Mouse (Mus musculus): ENCODE measurements around the gene Ormdl3. TPM values are rescaled to one million over a fixed set of nuclear protein-coding genes. Genes with fewer than 3 reads are reported as not detected.

The Ormdl3 gene
- polyA plus RNA-seq, 1 experiment from 2014 or later, result 38.5 TPM

- no peak for DNase-seq (ENCODE audit: low spot score)
These were observed 2.1 kb upstream of the Ormdl3 start for GRCm38 (mm10) chr11:98589306-98589705.

- no peak for DNase-seq (ENCODE audit: low spot score)
These were observed 1.7 kb upstream of the Ormdl3 start for GRCm38 (mm10) chr11:98588833-98589281.

DNA sequence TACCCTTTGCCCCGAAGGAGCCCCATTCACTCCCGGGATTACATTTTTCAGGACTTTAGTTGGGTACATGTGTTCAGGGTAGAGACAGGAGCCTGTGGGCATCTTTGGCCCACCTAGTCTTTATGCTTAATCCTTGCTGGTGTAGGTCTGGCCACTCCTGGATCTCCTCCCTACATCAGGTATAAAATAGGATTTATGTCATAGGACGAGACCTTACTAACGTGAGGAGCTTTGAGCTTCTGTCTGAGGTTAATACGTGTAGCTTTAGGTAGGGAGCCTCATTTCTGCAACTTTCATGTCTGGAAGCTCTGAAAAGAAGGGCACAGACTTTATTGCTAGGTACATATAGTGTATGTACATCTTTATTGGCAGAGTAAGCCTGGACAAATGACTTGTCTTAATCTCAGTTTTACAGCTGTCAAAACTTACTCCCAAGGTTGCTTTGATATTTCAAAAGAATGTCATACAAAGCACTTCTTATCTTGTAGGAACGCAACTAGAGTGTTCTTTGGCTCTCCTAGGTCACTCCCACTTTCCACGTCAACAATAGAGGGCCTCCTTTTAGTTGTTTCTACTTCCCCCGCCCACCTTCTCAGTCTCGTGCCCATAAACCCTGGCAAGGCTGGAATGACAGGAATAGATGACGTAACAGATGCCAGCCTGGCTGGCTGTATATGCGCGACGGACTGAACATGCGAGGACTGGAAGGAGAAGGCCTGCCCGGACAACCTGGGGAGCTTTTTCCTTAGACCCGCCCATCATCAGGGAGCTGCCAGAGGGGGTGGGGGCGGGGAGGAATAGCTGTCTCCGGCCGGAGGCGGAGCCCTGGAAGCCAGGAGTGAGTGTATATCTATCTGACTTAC, 747 bp upstream of the Ormdl3 start:
- DNase-seq (ENCODE audit: low spot score), result peak; percentile 58

DNA sequence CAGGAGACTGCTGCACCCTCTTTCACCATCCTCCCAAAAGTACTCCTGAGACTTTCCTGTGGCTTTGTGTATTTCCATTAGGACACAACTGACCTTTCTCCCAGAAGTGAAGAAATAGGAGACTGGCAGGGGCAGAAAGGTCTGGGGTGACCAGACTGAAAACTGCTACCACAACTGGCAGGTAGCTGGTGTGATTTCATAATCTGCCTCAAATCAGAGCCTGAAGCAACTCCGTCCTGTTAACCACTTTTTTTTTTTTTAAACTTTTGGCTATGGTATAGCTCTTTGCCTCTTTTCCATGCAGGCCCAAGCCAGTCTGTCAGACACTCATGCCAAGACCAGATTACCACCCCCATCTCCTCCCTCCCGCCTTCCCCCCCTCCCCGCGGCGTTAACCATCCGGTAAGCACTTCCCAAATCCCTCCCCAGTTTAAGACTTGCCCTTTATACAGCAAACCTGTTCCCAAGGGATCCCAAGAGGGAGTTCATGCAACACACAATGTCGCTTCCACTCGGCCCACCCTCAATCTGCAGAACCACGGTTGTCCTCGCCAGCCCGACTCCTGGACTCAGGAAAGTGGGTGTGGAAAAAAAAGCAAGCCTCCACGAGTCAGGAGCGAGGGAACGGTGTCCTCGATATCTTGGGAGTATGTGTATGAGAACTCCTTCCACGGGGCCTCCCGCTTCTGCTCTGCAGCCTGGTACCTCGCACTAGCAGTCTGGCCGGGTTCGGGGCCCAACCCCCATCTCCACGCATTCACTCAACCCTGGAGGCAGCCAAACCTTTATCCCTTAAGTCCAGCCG, 879 bp downstream of the Ormdl3 start:
- no peak for DNase-seq (ENCODE audit: low spot score)

DNA sequence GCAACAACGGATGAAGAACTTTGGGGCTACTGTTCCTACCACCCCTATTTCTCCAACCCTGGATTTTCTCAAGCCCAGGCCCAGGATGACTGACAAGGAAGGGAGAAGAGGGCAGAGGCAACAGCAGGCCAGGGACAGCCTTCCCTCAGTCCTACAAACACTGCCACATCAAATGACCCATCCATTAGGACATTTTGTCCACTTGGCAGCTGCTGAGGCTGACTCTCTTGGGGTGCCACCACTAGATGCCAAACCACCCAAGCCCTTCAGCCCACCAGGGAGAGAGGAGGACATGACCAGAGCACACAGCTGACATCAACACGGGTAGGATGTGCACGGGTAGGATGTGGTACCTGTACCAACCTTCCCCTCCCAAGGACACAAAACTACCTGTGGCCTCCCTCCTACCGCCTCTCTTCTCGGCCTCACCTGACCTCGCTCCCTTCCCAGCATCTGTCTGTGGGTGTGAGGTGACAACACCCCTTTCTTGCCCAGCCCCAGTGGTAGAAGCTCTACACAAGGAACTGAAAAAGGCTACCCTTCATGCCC, 2.5 kb downstream of the Ormdl3 start:
- DNase-seq (ENCODE audit: low spot score), result no peak

DNA sequence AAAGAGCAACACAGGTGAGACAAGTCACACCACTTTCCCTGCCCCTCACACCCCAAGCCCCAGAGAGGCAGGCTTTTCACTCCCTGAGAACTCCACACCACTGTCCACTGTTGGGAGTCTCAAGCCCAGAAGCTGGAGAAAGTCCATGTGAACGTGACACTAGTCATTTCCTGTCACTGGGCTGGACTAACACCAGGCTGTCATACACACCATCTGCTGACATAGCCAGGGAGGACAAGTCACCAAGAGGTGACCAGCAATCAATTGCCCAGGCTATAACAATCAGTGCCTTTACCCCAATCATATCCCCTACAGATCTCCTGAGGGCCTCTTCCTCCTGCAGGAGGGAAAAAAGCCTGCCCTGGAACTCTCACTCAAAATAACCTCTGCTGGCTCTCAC, 3.0 kb downstream of the Ormdl3 start:
- DNase-seq (ENCODE audit: low spot score), result no peak

DNA sequence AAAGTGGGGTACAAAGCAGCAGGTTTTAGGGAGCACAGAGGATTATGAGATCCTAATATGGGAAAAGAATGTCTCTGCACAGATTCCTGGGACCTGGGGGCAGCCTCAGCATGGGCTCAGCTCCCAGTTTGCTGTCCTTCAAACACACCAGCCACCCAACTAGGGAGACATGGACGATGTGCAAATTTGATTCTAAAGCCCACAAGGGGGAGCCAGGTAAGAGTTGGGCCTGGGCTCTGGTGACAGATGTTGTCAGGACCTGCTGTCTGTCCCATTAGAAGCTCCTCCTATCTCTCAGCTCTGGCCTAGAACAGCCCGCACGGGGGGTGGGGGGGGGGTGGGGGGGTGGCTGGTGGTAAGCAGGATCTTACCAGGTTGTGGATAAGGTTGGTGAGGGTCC, 3.6 kb downstream of the Ormdl3 start:
- DNase-seq (ENCODE audit: low spot score), result peak; percentile 41

DNA sequence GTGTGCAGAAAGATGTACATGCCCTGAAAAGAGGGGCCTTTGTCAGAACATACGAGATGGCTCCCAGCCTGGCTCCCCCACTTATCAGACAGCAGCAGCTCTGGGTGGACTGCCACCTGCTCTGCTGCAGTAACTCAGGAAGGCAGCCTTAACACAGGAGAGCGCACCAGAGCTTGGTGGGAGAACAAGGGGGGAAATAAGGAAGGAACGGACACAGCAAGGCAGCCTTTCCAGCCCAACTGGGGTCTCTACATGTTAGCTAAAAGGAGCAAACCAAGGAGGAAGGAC, 4.0 kb downstream of the Ormdl3 start:
- DNase-seq (ENCODE audit: low spot score), result no peak

GRCm38 (mm10) chr11:98582551-98583264, 4.5 kb downstream of the Ormdl3 start:
- DNase-seq (ENCODE audit: low spot score), result no peak

DNA sequence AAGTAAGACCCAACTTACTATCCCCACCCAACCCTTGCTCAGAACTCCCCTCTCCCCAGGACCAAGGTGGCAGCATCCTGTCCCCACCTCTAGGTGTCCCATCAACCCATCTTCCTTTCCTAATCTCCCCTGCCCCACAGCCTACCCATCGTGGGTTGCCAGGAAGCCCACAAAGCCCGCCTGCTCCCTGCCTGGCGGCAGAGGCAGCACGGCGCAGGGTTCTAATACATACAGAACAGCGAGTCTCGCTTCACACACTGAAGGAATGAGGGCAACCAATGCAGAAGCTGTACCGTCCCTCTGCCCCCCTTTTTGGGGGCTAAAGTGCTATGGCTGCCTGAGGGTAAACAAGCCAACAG, 5.2 kb downstream of the Ormdl3 start:
- no peak for DNase-seq (ENCODE audit: low spot score)

DNA sequence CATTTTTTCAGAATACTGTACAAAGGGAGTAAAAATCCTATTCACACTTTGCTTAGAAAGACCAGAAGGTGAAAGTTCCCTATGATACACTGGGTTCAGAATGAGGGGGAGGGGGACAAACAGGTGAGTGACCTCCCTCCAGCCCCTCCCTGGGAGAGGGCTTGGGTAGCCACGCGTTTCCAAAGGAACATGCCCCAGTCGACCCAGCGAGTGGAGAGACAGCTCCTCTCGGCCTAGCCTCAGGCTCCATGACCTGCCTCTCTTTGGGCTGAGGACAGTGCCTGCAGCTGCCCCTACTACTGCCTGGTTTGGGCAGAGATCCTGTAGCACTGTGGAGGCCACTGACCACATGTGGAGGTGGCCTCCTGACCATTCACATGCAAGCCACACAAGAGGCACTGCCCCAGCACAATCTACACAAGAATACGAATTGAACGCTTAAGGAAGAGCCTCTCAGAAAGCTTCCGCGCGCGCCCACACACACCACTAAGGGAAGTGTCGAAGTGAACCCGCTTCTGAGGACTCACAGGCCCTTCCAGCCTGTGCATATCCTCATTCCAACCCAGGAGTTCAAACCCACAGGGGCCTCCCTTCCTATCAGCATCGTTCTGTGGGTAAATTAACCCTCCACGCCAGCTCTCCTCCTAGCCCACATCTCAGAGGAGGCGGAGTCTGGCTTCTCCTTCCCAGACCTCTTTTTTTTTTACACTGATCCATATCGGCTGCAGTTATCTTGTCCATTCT, 5.7 kb downstream of the Ormdl3 start:
- no peak for DNase-seq (ENCODE audit: low spot score)

- DNase-seq (ENCODE audit: low spot score), result no peak
These were observed 6.7 kb downstream of the Ormdl3 start for GRCm38 (mm10) chr11:98580301-98581121.

DNA sequence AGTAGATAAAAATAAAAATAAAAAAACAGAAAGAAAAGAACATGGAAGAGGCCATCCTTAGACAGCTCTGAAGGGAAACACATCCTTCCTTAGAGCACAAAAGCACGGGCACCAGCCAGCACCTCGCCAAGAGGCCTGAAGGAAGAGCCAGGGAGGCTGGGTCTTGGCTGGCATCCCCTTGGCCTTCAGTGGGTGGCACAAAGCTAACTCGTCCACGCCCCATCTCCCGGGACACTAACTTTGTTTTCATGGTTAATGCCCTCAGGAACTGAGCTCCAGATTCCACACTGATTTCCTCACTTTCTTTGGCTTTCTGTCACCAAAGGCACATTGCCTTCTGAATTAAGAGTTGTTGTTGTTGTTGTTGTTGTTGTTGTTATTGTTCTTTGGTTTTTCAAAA, 9.4 kb downstream of the Ormdl3 start:
- no peak for DNase-seq (ENCODE audit: low spot score)

DNA sequence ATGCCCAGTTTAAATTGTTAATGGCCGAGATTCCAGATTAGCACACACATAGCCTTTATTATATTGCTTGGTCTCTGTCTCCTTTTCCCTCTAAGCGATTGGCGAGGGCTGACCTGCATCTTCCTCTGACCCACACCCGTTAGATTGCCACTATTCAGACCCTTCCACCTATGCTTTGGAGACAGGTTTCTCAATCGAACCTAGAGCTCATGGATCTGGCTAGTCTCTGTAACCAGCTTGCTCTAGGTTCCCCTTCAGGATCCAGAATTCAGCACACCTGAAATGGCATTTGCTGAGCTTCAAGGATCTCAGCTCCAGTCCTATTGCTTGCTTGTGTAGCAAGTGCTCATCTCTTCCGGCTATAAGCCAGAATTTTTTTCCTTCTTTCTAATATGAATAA, 17.7 kb downstream of the Ormdl3 start:
- no peak for DNase-seq (ENCODE audit: low spot score)

GRCm38 (mm10) chr11:98568326-98568725, 18.8 kb downstream of the Ormdl3 start:
- DNase-seq (ENCODE audit: low spot score), result peak; percentile 60

DNA sequence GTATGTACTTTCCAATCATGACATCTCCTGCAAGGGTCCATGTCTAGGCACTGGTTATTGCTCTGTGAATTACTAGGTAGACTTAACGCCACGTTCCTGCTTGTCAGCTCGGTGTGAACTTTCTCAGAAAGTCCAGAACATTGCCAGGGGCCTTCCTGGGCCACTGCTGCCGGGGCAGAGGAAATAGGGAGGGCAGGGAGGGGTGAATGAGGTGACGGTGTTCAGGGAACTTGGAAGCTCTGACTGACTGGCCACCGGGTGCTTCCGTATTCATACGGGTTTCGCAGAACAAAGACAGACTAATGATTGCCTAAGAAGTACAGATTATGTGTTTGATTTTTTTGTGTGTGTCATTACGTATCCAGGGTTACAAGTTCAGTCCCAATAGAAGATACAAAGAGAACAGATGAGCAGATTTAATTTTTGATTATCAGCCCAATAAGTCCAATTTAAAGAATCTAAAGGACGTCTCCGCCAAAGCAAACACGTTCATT, 23.2 kb downstream of the Ormdl3 start:
- DNase-seq (ENCODE audit: low spot score), result no peak

DNA sequence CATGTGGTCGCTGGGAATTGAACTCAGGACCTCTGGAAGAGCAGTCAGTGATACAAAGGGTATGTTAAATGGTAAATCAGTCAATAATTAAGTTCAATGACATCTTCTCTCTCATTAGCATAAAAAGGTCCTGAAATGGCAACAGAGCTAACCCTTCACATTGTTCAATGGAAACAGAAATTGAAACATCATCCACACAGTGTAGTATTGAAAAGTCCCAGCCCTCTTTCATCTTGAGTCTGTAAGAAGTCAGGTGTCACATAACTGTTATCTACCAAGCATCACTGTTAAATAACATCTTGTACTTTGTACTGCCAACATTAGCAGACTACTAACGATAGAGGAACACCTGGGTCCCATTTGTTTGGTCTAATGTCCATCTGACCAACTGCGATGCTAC, 24.1 kb downstream of the Ormdl3 start:
- DNase-seq (ENCODE audit: low spot score), result no peak

DNA sequence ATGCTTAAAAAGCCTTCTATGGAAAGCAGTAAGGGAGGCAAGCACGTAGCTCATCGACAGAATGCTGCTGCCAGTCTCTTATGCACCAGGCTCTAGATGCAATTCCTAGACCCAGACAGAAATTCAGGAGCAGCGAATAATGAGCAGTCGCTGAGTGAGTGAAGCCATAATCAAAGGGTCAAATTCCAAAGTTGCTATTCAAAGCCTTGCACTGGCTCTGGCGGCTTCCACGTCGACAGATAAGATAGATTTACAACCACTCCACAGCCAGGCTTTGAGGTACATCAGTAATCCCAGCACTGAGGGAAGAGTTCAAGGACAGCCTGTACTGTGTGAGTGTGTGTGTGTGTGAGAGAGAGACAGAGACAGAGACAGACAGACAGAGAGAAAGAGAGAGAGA, 26.2 kb downstream of the Ormdl3 start:
- no peak for DNase-seq (ENCODE audit: low spot score)

GRCm38 (mm10) chr11:98555124-98555700, 32.0 kb downstream of the Ormdl3 start:
- DNase-seq (ENCODE audit: low spot score), result no peak

DNA sequence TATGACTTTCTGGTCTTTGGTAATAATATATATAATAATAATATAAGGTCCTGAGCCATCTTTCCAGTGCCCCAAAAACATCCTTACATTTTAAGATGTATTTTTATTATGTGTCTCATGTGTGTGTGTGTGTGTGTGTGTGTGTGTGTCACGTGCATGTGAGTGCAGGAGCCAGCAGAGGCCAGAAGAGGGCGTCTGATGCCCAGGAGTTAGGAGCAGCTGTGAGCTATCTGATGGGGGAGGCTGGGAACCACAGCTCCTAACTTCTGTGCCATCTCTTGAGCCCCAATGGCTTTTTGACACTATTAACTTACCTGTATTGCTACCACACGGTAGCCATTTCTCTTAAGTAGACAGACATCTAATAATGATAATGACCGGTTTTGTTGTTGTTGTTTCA, 33.2 kb downstream of the Ormdl3 start:
- DNase-seq (ENCODE audit: low spot score), result no peak

Data from thymus, postnatal 0 days (tissue).